Mouse (Mus musculus) urinary bladder, postnatal 25 days (tissue): ENCODE measurements around the gene Gpr87.
"Not testable (repeated sequence)": the region's sequence is repeated elsewhere in the genome, so short reads cannot be mapped to it uniquely, and the experiment has no call there.

Source experiments
- DNase-seq: peaks from one replicate; pipeline ENCODE4 v3.0.0; 2022; ENCODE audit warnings: low spot score

The Gpr87 gene

GRCm38 (mm10) chr3:59187336-59187735, 7.6 kb downstream of the Gpr87 start:
- no peak for DNase-seq

DNA sequence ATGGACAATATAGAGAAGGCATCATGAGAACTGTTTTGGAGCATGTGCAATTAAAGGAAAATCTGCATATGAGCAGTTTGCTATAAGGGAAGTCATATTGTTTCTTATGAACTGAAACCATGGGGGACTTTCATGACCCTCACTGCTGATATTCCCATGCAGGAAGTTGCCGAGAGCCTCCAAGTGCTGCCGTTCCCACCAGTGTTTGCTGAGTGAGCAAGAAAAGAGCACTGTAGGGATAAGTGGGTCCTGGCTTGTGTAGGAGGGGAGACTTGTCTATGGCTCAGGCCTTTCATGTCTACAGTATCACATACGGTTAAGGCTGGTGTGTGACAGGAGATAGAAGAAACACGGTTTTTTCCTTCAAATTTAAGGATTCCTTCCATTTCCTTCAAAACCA, 9.2 kb downstream of the Gpr87 start:
- no peak for DNase-seq

- no peak for DNase-seq
Measured at GRCm38 (mm10) chr3:59182129-59182528, 12.8 kb downstream of the Gpr87 start.

DNA sequence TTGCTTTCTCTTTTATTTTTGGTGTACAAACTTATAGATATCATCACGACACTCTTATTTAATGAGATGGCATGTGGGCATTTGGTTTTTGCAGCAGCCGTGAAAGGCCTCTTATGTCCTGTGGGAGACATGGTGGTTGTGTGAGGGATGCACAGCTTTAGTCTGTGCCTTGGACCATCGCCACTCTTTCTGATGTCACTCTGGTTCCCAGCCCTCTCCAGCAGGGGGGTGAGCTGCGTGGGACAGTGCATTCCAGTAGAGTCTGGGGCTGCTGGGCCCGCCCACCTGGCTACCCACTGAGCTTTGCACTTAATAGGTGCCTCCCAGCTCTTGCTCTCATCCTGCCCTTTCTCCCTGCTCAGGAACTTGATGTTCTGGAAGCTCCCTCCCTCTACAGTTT, 13.8 kb downstream of the Gpr87 start:
- DNase-seq: no peak

DNA sequence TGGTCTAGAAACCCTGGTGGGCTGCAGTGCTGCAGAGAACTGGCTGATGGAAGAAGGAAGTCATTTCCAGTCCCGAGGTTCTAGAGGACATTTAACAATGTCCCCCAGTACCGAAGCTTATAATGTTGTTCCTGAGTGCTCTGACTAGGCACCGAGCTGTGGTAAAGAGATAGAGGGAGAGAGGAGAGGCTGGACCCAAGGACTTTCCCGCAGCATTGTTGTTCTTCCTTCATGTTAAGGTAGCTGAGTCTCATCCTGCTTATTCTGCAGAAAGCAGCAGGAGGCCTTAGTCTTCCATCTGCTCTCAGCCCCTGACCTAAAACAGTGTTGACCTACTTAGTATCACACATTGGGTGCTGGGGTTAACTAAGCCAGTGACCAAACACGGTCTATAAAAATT, 18.0 kb downstream of the Gpr87 start:
- DNase-seq: no peak

GRCm38 (mm10) chr3:59175234-59175633, 19.7 kb downstream of the Gpr87 start:
- no peak for DNase-seq

DNA sequence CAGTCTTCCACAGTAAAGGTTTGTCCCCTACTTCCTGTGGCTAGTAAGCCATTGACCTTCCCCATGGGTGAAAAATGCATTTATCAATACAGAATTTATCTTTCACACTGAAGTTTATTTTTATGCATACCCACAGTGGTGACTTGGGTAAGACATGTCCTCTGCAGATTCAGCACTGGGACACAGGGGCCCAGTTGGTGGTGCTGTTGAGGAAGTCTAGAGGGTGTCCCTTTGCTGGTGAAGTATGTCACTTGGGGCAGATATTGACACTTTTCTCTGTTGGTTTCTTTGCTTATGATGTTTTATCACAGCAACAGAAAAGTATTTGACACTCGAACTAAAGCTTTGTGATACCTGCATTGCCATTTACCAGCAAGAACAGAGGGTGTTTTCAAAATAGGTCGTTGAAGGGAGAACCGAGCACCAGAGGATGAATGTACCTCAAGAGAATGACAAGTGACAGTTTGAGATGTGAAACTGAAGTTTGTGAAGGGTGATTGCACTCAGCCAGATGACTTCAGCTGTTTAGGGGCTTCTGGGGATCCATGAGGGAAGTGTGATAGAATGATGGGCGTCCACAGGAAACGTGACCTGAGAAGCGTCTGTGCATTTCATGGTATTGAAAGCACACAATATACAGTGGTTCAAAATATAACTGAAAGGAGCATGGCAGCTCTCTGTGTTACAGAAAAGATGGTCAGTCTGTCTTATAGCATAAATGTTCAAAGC, 20.3 kb downstream of the Gpr87 start:
- no peak for DNase-seq

- no peak for DNase-seq
Measured at GRCm38 (mm10) chr3:59169921-59170627, 24.8 kb downstream of the Gpr87 start.

- DNase-seq: no peak
Measured at GRCm38 (mm10) chr3:59169215-59169614, 25.7 kb downstream of the Gpr87 start.

DNA sequence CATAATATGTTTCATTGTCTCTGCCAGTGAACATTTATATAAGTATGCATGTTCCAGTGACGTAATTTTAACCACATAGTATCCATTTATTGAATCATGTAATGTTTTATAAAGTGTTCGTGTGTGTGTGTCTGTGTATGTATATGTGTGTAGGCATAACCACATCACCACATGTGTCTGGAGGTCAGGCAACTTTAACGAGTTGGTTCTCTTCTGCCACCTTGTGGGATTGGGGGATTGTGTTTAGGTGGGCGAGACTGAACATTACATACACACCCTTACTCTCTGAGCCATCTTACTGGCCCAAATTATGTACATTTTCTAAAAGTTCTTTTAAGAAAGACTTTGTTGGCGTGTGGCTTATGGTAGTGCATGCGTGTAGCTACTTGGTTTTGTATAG, 26.4 kb downstream of the Gpr87 start:
- DNase-seq: no peak

- DNase-seq: no peak
Measured at GRCm38 (mm10) chr3:59167417-59168054, 27.4 kb downstream of the Gpr87 start.

- DNase-seq: no peak
Measured at GRCm38 (mm10) chr3:59160465-59160864, 34.4 kb downstream of the Gpr87 start.

DNA sequence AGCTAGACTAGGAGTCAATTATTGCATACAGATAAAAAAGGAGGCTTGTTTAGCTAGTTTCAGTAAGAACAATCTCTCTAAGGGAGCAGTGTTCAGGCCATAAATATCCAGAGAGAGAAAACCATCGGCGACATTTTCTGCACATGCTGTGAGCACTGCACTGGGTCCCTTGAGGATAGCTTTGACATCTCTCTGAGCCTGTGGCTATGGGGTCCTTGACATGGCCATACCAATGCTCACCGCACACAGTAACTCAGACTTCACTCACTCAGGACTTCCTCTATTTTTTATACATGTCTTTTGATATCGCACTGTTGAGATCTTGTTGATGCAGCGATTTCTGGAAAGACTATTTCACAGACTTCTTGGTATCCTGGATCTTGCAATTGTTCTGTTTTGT, 37.9 kb downstream of the Gpr87 start:
- DNase-seq: no peak

GRCm38 (mm10) chr3:59155404-59155803, 39.5 kb downstream of the Gpr87 start:
- no peak for DNase-seq

DNA sequence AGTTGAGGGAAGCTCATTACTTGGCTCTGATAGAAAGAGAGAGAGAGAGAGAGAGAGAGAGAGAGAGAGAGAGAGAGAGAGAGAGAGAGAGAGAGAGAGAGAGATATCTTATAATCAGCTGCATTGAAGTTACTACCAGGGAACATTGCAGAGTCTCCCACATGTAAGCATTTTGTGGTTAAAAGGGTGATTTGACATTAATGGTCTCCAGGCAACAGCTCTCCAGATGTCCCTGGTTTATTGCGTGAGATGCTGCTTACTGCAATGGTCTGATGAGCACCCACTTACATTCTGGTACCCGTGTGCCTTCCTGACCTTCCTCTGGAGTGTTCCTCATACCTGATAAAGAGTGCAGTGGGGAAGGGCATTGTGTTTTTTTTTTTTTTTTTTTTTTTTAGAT, 40.0 kb downstream of the Gpr87 start:
- no peak for DNase-seq

- DNase-seq: no peak
Measured at GRCm38 (mm10) chr3:59153424-59153823, 41.5 kb downstream of the Gpr87 start, which contains the start of gene P2ry14. Gene P2ry14, minus strand, starts transcription at chr3:59153618.

GRCm38 (mm10) chr3:59150624-59151023, 44.3 kb downstream of the Gpr87 start:
- no peak for DNase-seq

- no peak for DNase-seq
Measured at GRCm38 (mm10) chr3:59149646-59150045, 45.3 kb downstream of the Gpr87 start.

- no peak for DNase-seq
Measured at GRCm38 (mm10) chr3:59145194-59145593, 49.7 kb downstream of the Gpr87 start.

DNA sequence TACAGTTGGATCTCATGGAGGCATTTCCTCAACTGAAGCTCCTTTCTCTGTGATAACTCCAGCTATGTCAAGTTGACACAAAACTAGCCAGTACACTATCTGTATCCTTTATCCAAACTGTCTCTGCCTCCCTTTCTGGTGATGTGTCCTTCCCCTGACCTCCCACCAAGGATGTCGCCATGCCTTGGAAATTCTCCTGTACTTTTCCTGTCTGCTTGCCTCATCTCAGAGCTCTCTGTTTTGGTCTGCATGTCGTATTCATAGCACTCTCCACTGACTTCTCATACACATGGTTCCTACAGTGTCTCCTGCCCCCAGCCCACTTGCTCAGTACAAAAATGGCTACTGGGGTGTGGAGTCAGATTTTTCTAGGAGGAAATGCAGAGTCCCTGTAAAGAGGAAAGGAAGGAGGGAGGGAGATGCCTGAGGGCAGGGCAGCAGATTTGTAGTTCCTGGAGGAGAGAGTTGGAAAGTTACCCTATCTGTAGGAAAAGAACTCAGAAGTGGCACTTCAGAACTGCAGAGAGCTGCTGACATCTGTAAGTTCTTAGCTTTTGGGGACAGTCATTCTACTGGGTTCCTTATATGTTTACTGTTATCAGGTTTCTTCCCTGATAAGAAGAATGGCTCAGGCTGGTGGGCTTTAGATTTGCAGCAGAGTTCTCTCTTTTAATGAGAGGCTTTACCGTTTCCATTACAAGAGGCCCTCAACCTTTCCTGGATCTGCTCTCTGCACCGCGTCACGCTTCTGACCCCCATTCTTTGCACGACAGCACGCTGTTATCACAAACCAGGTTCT, 53.2 kb downstream of the Gpr87 start:
- no peak for DNase-seq

- not testable (repeated sequence) for DNase-seq
Measured at GRCm38 (mm10) chr3:59140941-59141340, 54.0 kb downstream of the Gpr87 start.

- no peak for DNase-seq
Measured at GRCm38 (mm10) chr3:59140115-59140514, 54.8 kb downstream of the Gpr87 start.
